Comparison of ENCODE assay signal across 28 mouse cellular contexts in the genomic region with DNA sequence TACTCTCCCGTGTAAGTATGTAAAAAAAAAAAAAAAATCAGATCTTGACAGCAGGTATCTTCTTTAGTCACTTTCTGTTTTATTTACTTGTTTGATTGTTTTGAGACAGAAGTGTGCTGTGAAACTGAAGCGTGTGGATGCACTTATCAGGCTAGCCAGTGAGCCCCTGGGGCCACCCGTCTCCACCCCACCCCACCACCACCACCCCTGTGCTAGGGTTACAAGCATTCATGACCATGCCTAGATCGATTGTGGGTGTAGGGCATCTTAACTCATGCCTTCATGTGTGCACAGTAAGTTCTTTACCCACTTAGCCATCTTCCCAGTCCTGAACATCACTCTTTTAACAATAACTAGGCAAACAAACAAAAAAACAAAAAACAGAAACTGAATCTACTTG. TPM values are rescaled to one million over a fixed set of nuclear protein-coding genes. Genes with fewer than 3 reads are reported as not detected.
DNase-seq lines count a peak whose midpoint lies in the region; ATAC-seq and TF ChIP-seq lines count a peak whose summit lies in the region.
"Had no signal": no experiment of that assay in that cellular context is flagged by ENCODE, and none has a peak within 500 bp of the region (broad histone marks: within the 10 kb centered on the region; RNA-seq: fewer than 3 reads in every experiment).

No protein-coding gene starts in this region.

- DNase-seq in heart, adult 18-20 months = no peak
- no peak for DNase-seq in CH12.LX (ENCODE audit: extremely low read depth)
- DNase-seq in liver = peak; percentile 89
- DNase-seq in cerebellum, adult 8-10 months = no peak
- DNase-seq in adrenal gland, adult 2 months = no peak
- DNase-seq: cerebellum, adult 2 months; embryo, embryonic 11 days; gastrocnemius, postnatal 10 days; kidney, adult 8-10 months; kidney, postnatal 14 days; layer of hippocampus, adult 9-11 months; lung, adult 18-20 months; lung, postnatal 4 days; midbrain, embryonic 14.5 days; right cerebral cortex, postnatal 25 days; thymus, adult 18-20 months; thymus, postnatal 25 days had no signal

- H3K4me3 ChIP-seq in heart, embryonic 11.5 days (ENCODE audit: low read depth, low read length) = no peak overlapping the region
- no peak overlapping the region for H3K4me3 ChIP-seq in CH12.LX (replicated peaks in 1 of 3; ENCODE audit: low read depth in 2 of 3, low read length in 2 of 3, poor library complexity in 1 of 3)
- H3K4me3 ChIP-seq in liver, embryonic 15.5 days (replicated peaks) = peak overlapping the region; percentile 32
- H3K4me3 ChIP-seq: embryonic facial prominence, embryonic 12.5 days; forebrain, embryonic 12.5 days; hindbrain, embryonic 12.5 days; intestine, embryonic 15.5 days; limb, embryonic 12.5 days; megakaryocyte, embryonic 14.5 days had no signal

- peak; percentile 72 for ATAC-seq in heart, embryonic 11.5 days (replicated peaks; ENCODE audit: insufficient number of reproducible peaks, low FRiP score, low TSS enrichment)
- peak; percentile 89 for ATAC-seq in liver, embryonic 15.5 days (ENCODE audit: insufficient read depth)
- ATAC-seq in monocyte, adult 5-6 weeks (replicated peaks; ENCODE audit: insufficient number of reproducible peaks, low FRiP score, low TSS enrichment, poor library complexity, severe bottlenecking) = no peak
- ATAC-seq: hindbrain, postnatal 0 days; intestine, embryonic 15.5 days; lung, postnatal 0 days had no signal

- H3K9me3 ChIP-seq in heart, embryonic 11.5 days (replicated peaks; ENCODE audit: control insufficient read depth, low read length) = no peaks in the 10 kb centered on the region
- no peaks in the 10 kb centered on the region for H3K9me3 ChIP-seq in CH12.LX (replicated peaks; ENCODE audit: low read length)
- H3K9me3 ChIP-seq in liver, embryonic 15.5 days (replicated peaks) = no peaks in the 10 kb centered on the region
- H3K9me3 ChIP-seq: embryonic facial prominence, embryonic 12.5 days; forebrain, embryonic 12.5 days; hindbrain, embryonic 12.5 days; intestine, embryonic 15.5 days; limb, embryonic 12.5 days; megakaryocyte, embryonic 14.5 days had no signal

- whole genome bisulfite sequencing in heart, embryonic 11.5 days (ENCODE audit: insufficient replicate concordance) = 54% methylated on average over 4 of the region's 4 CpGs
- WGBS in liver, embryonic 15.5 days (ENCODE audit: insufficient replicate concordance) = 19% methylated on average over 4 of the region's 4 CpGs

- H3K4me2 ChIP-seq in heart, embryonic 11.5 days = no peak overlapping the region
- H3K4me2 ChIP-seq in CH12.LX (ENCODE audit: insufficient read depth, low read depth, poor library complexity, severe bottlenecking) = no peak overlapping the region
- peak overlapping the region; percentile 67 for H3K4me2 ChIP-seq in liver, embryonic 15.5 days
- H3K4me2 ChIP-seq: embryonic facial prominence, embryonic 12.5 days; forebrain, embryonic 12.5 days; hindbrain, embryonic 12.5 days; intestine, embryonic 15.5 days; limb, embryonic 12.5 days had no signal

- 0 out of 2 replicates have a peak, but pooled peaks have one; percentile 4 for TF ChIP-seq POLR2A in CH12.LX (IDR thresholded peaks at IDR 0.05; ENCODE audit: low read depth, low read length)

- H3K27me3 ChIP-seq in heart, embryonic 11.5 days (ENCODE audit: control insufficient read depth, insufficient read depth, low read length) = no peaks in the 10 kb centered on the region
- H3K27me3 ChIP-seq in CH12.LX (replicated peaks) = no peaks in the 10 kb centered on the region
- no peaks in the 10 kb centered on the region for H3K27me3 ChIP-seq in liver, embryonic 15.5 days
- H3K27me3 ChIP-seq: embryonic facial prominence, embryonic 12.5 days; forebrain, embryonic 12.5 days; hindbrain, embryonic 12.5 days; intestine, embryonic 15.5 days; limb, embryonic 12.5 days; megakaryocyte, embryonic 14.5 days had no signal

- no peak for TF ChIP-seq RAD21 in CH12.LX (IDR thresholded peaks at IDR 0.05; ENCODE audit: low read depth, low read length)

- H3K9ac ChIP-seq in heart, embryonic 11.5 days (ENCODE audit: low read depth, low read length) = no peak overlapping the region
- no peak overlapping the region for H3K9ac ChIP-seq in CH12.LX (ENCODE audit: insufficient read depth, low read depth)
- peak overlapping the region; percentile 25; the same call in 1 of the 2 replicates for H3K9ac ChIP-seq in liver, embryonic 15.5 days
- H3K9ac ChIP-seq: embryonic facial prominence, embryonic 12.5 days; forebrain, embryonic 12.5 days; hindbrain, embryonic 12.5 days; intestine, embryonic 15.5 days; limb, embryonic 12.5 days had no signal

- no peak overlapping the region for H3K27ac ChIP-seq in heart, embryonic 11.5 days (ENCODE audit: low read depth, low read length)
- 0 out of 2 replicates have a peak overlapping the region, but pooled peaks have one; percentile 54 for H3K27ac ChIP-seq in CH12.LX (ENCODE audit: insufficient read depth, low read depth)
- peak overlapping the region; percentile 84 for H3K27ac ChIP-seq in liver, embryonic 15.5 days (replicated peaks)
- H3K27ac ChIP-seq: embryonic facial prominence, embryonic 12.5 days; forebrain, embryonic 12.5 days; hindbrain, embryonic 12.5 days; hindbrain, postnatal 0 days; intestine, embryonic 15.5 days; limb, embryonic 12.5 days had no signal

- dilution Hi-C loops in CH12.LX (cut with MboI; ENCODE audit: extremely low pct_ligation_motif_present, extremely low pct_unique_long_range_greater_than_20kb, low sequenced_read_pairs) = no loop called here

- H3K36me3 ChIP-seq in heart, embryonic 11.5 days (ENCODE audit: control insufficient read depth, insufficient read depth, low read length) = no peaks in the 10 kb centered on the region
- H3K36me3 ChIP-seq in CH12.LX (replicated peaks in 1 of 2; ENCODE audit: control insufficient read depth in 1 of 2, insufficient read depth in 1 of 2, low read length in 1 of 2) = peaks cover 11 to 13% of the 10 kb centered on the region in 2 experiments
- peaks cover 34% of the 10 kb centered on the region for H3K36me3 ChIP-seq in liver, embryonic 15.5 days (replicated peaks)
- H3K36me3 ChIP-seq: embryonic facial prominence, embryonic 12.5 days; forebrain, embryonic 12.5 days; hindbrain, embryonic 12.5 days; intestine, embryonic 15.5 days; limb, embryonic 12.5 days had no signal

- no peaks in the 10 kb centered on the region for H3K4me1 ChIP-seq in heart, embryonic 11.5 days (ENCODE audit: control insufficient read depth, insufficient read depth, low read length)
- peaks cover 30 to 77% of the 10 kb centered on the region in 2 experiments for H3K4me1 ChIP-seq in CH12.LX (ENCODE audit: control insufficient read depth in 1 of 2, insufficient read depth in 2 of 2)
- peaks cover 93% of the 10 kb centered on the region for H3K4me1 ChIP-seq in liver, embryonic 15.5 days (replicated peaks)
- H3K4me1 ChIP-seq: embryonic facial prominence, embryonic 12.5 days; forebrain, embryonic 12.5 days; hindbrain, embryonic 12.5 days; intestine, embryonic 15.5 days had no signal

- no peak for TF ChIP-seq EP300 in CH12.LX (IDR thresholded peaks at IDR 0.05; ENCODE audit: low read length)

- TF ChIP-seq CTCF in CH12.LX (conservative IDR thresholded peaks at IDR 0.05 in 1 of 2, IDR thresholded peaks at IDR 0.05 in 1 of 2; ENCODE audit: low read depth in 2 of 2, low read length in 2 of 2) = no peak

- H3K79me2 ChIP-seq in CH12.LX (replicated peaks; ENCODE audit: control insufficient read depth, extremely low read depth, insufficient read depth, poor library complexity, severe bottlenecking) = peaks cover 91% of the 10 kb centered on the region

- in situ Hi-C loops in CH12.LX (cut with MboI; ENCODE audit: low pct_ligation_motif_present, low pct_unique_long_range_greater_than_20kb, low sequenced_read_pairs) = loop anchor here (25.0 kb wide), 1 partner anchor 482 kb away; no protein-coding TSS in a partner anchor

TF ChIP-seq in CH12.LX, 34 proteins besides CTCF, POLR2A, EP300 and RAD21:
- TF ChIP-seq ELF1 (IDR thresholded peaks at IDR 0.05; ENCODE audit: low read depth, low read length) = no peak
- no peak for TF ChIP-seq UBTF (IDR thresholded peaks at IDR 0.05; ENCODE audit: low read depth, low read length)
- TF ChIP-seq E2F4 (IDR thresholded peaks at IDR 0.05; ENCODE audit: insufficient replicate concordance, low read depth, low read length) = no peak
- TF ChIP-seq RCOR1 (conservative IDR thresholded peaks at IDR 0.05; ENCODE audit: low read depth, low read length) = no peak
- TF ChIP-seq USF2 (conservative IDR thresholded peaks at IDR 0.05; ENCODE audit: low read depth, low read length) = no peak
- TF ChIP-seq KAT2A (IDR thresholded peaks at IDR 0.05; ENCODE audit: insufficient replicate concordance, low read length) = no peak
- TF ChIP-seq JUN (IDR thresholded peaks at IDR 0.05; ENCODE audit: insufficient read depth, low read depth, low read length) = no peak
- no peak for TF ChIP-seq NRF1 (IDR thresholded peaks at IDR 0.05; ENCODE audit: low read depth, low read length)
- TF ChIP-seq IRF4 (IDR thresholded peaks at IDR 0.05; ENCODE audit: low read depth, low read length) = no peak
- no peak for TF ChIP-seq SMC3 (IDR thresholded peaks at IDR 0.05; ENCODE audit: low read depth, low read length)
- TF ChIP-seq TCF12 (IDR thresholded peaks at IDR 0.05; ENCODE audit: low read depth, low read length) = no peak
- no peak for TF ChIP-seq MAFK (IDR thresholded peaks at IDR 0.05; ENCODE audit: insufficient replicate concordance, low read length)
- no peak for TF ChIP-seq CHD1 (IDR thresholded peaks at IDR 0.05; ENCODE audit: low read depth, low read length)
- no peak for TF ChIP-seq GABPA (IDR thresholded peaks at IDR 0.05; ENCODE audit: insufficient replicate concordance, low read depth, low read length)
- no peak for TF ChIP-seq MXI1 (IDR thresholded peaks at IDR 0.05; ENCODE audit: low read depth, low read length)
- TF ChIP-seq POLR2AphosphoS2 (IDR thresholded peaks at IDR 0.05; ENCODE audit: low read depth, low read length) = no peak
- no peak for TF ChIP-seq JUND (conservative IDR thresholded peaks at IDR 0.05; ENCODE audit: low read depth, low read length)
- no peak for TF ChIP-seq ZMIZ1 (IDR thresholded peaks at IDR 0.05; ENCODE audit: low read depth, low read length)
- no peak; the same call in 1 of the 2 replicates for TF ChIP-seq ZNF384 (IDR thresholded peaks at IDR 0.05; ENCODE audit: low read depth, low read length)

RNA-seq across cellular contexts. Expression of gene Ell2, which starts 13.1 kb away (rescaled TPM):
- polyA plus RNA-seq in heart, embryonic 11.5 days (2014; fragmentation: Nextera tagmentation; extraction: Ambion mirVana) = 8.2 and 10.4 TPM in 2 replicates
- total RNA-seq in heart, adult 18-20 months (2021) = 10 to 100 TPM; 25.2 to 31.5 TPM
- total RNA-seq in CH12.LX (2012; rRNA removed) (44.4 and 63.4 TPM in 2 replicates), CH12.LX (2014; rRNA removed) (50.9 and 51.3 TPM in 2 replicates)
- polyA plus RNA-seq in CH12.LX (2012; ENCODE audit: insufficient read length, low read depth) = 114 and 123 TPM in 2 replicates
- polyA plus RNA-seq in liver, embryonic 15.5 days (2015; fragmentation: Nextera tagmentation; extraction: Ambion mirVana) = 34.0 and 34.2 TPM in 2 replicates
- 24.9 to 61.1 TPM (median 45.2 TPM) in 3 replicates for total RNA-seq in monocyte, adult 5-6 weeks (2017)
- total RNA-seq in adrenal gland, adult 2 months (2021) = 100 to 1,000 TPM in 1 of 2 experiments, 10 to 100 TPM in 1; 49.6 to 165 TPM
- polyA plus RNA-seq in adrenal gland, adult 2 months (2012; rRNA removed) = 1.8 and 2.2 TPM in 2 replicates
